Mouse (Mus musculus): ENCODE measurements at regions not wholly inside any gene's neighbourhood (a gene's known extent, or its start where the extent isn't known, plus 50 kb on each side); places are given as distances from the start of the nearest gene placed in this dataset.

DNA sequence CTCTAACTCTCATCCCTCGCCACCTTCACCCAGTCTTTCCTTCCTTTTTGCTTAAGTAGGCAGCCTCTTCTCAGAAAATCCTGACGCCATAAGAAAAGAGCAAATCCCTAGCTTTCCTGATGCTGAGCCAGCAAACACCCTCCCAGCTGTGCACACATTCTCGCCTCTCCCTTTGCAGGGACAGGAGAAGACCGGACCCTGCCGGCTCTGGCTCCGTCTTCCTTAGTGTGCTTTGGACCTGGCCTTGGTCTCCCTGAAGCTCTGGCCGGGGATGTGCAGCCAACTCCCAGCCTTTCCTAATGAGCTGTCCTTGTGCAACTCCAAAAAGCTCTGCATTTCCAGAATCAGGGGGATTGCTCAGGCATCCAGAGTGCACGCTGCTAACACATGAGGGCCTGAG lies 191.5 kb upstream of the Rgma start:
- TF ChIP-seq ZC3H11A (IDR thresholded peaks at IDR 0.05; ENCODE audit: low read depth, low read length), result no peak
- TF ChIP-seq TAL1 (IDR thresholded peaks at IDR 0.05; ENCODE audit: low read length), result no peak
- TF ChIP-seq JUND (IDR thresholded peaks at IDR 0.05; ENCODE audit: low read depth, low read length), result no peak
- TF ChIP-seq NRF1 (IDR thresholded peaks at IDR 0.05; ENCODE audit: insufficient read depth, low read depth, low read length, poor library complexity, severe bottlenecking), result no peak
- no peak for TF ChIP-seq KAT2A (conservative IDR thresholded peaks at IDR 0.05; ENCODE audit: low read depth, low read length)
- TF ChIP-seq TCF12 (IDR thresholded peaks at IDR 0.05; ENCODE audit: low read depth, low read length), result no peak
- TF ChIP-seq MAX (IDR thresholded peaks at IDR 0.05; ENCODE audit: low read length), result no peak
- no peak for TF ChIP-seq ETS1 (IDR thresholded peaks at IDR 0.05; ENCODE audit: low read depth, low read length)
- TF ChIP-seq SIN3A (IDR thresholded peaks at IDR 0.05; ENCODE audit: low read length), result no peak
- no peak for TF ChIP-seq TBP (IDR thresholded peaks at IDR 0.05; ENCODE audit: low read depth, low read length)
- no peak for TF ChIP-seq E2F4 (IDR thresholded peaks at IDR 0.05; ENCODE audit: borderline replicate concordance, low read depth, low read length)
- TF ChIP-seq NELFE (IDR thresholded peaks at IDR 0.05; ENCODE audit: low read depth, low read length), result no peak
- TF ChIP-seq POLR2AphosphoS5 (IDR thresholded peaks at IDR 0.05; ENCODE audit: borderline replicate concordance, low read depth, low read length), result no peak
- TF ChIP-seq POLR2AphosphoS2 (IDR thresholded peaks at IDR 0.05; ENCODE audit: low read length), result no peak
- no peak for TF ChIP-seq MAFK (IDR thresholded peaks at IDR 0.05; ENCODE audit: borderline replicate concordance, low read depth, low read length)
- no peak for TF ChIP-seq MYC (IDR thresholded peaks at IDR 0.05; ENCODE audit: low read depth, low read length)
- no peak for TF ChIP-seq USF2 (IDR thresholded peaks at IDR 0.05; ENCODE audit: borderline replicate concordance in 1 of 2, insufficient read depth in 1 of 2, low read depth in 1 of 2, low read length in 2 of 2)
- TF ChIP-seq BHLHE40 (IDR thresholded peaks at IDR 0.05; ENCODE audit: borderline replicate concordance, low read depth, low read length), result no peak
- no peak for TF ChIP-seq SMC3 (IDR thresholded peaks at IDR 0.05; ENCODE audit: low read depth, low read length)
- no peaks in the 10 kb centered on the region for H3K27me3 ChIP-seq (ENCODE audit: control insufficient read depth in 1 of 2, insufficient read depth in 2 of 2, low read length in 2 of 2)
- H3K9ac ChIP-seq (ENCODE audit: control insufficient read depth, low read depth, low read length, poor library complexity, severe bottlenecking), result no peak overlapping the region
- no peaks in the 10 kb centered on the region for H3K79me2 ChIP-seq (ENCODE audit: control insufficient read depth, insufficient read depth, low read length, poor library complexity)
- no peaks in the 10 kb centered on the region for H3K9me3 ChIP-seq (replicated peaks; ENCODE audit: insufficient read depth, low read length)
- no peak for DNase-seq (ENCODE audit: low read depth, low spot score)
- H3K4me3 ChIP-seq (ENCODE audit: control insufficient read depth in 1 of 2, insufficient read depth in 1 of 2, low read depth in 2 of 2, low read length in 2 of 2), result no peak overlapping the region
- H3K4me1 ChIP-seq (ENCODE audit: control insufficient read depth in 1 of 2, insufficient read depth in 2 of 2, low read length in 2 of 2), result no peaks in the 10 kb centered on the region
- no peak overlapping the region for H3K27ac ChIP-seq (ENCODE audit: control insufficient read depth, low read depth, low read length)
- no peaks in the 10 kb centered on the region for H3K36me3 ChIP-seq (ENCODE audit: control insufficient read depth in 1 of 2, insufficient read depth in 2 of 2, low read length in 2 of 2)

DNA sequence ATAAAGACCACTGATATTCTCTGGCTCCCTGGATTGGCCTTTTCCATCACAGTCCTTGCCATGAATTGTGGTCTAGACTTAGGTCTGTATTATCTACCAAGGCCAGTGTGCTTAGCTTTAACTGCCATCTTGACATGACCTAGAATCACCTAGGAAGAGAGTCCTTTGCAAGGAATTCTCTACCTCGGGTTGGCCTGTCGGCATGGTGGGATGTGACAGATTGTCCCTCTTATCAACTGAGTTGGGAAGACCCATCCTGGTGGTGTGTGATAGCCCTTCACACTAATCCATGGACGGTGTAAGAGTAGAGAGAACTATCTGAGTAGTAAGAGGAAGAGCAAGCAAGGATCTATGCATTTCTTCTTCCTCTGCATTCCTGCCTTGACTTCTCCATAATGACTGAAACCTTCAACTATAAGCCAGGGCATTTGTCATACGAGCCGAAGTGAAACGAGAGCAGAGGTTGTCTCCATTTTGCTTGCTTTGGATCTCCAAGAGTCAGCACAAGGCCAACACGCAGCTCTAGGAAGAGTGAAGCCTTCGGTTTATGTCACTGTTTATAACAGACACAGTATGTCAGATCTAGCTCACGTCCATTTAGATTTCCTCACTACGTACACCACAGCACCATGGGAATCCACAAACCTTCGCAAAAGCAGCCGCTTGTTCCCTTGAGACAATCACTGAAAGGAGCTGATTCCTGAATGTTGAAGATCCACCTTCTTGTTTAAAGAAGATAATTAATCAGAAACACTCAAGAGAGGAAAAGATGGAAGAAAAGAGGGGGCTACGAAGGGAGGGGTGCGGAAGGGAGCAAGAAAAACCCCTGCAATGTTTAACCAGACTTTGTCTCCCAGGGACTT lies 190.9 kb upstream of the Rgma start:
- Histone ChIP-seq H3K27ac (ENCODE audit: control insufficient read depth, low read depth, low read length) (no peak overlapping the region), H3K9me3 (replicated peaks; ENCODE audit: insufficient read depth, low read length) (no peaks in the 10 kb centered on the region), H3K27me3 (ENCODE audit: control insufficient read depth in 1 of 2, insufficient read depth in 2 of 2, low read length in 2 of 2) (no peaks in the 10 kb centered on the region), H3K9ac (ENCODE audit: control insufficient read depth, low read depth, low read length, poor library complexity, severe bottlenecking) (no peak overlapping the region), H3K4me1 (ENCODE audit: control insufficient read depth in 1 of 2, insufficient read depth in 2 of 2, low read length in 2 of 2) (no peaks in the 10 kb centered on the region), H3K79me2 (ENCODE audit: control insufficient read depth, insufficient read depth, low read length, poor library complexity) (no peaks in the 10 kb centered on the region), H3K4me3 (ENCODE audit: control insufficient read depth in 1 of 2, insufficient read depth in 1 of 2, low read depth in 2 of 2, low read length in 2 of 2) (no peak overlapping the region), H3K36me3 (ENCODE audit: control insufficient read depth in 1 of 2, insufficient read depth in 2 of 2, low read length in 2 of 2) (no peaks in the 10 kb centered on the region)
- no peak for TF ChIP-seq ZKSCAN1 (IDR thresholded peaks at IDR 0.05; ENCODE audit: low read depth, low read length)
- no peak for TF ChIP-seq POLR2A (IDR thresholded peaks at IDR 0.05; ENCODE audit: control insufficient read depth in 1 of 2, insufficient read depth in 1 of 2, low read depth in 1 of 2, low read length in 2 of 2, poor library complexity in 1 of 2)
- TF ChIP-seq CHD1 (IDR thresholded peaks at IDR 0.05; ENCODE audit: low read depth, low read length), result no peak
- no peak for TF ChIP-seq GABPA (IDR thresholded peaks at IDR 0.05; ENCODE audit: low read depth, low read length)
- TF ChIP-seq CTCF (IDR thresholded peaks at IDR 0.05 in 2 of 3, conservative IDR thresholded peaks at IDR 0.05 in 1 of 3; ENCODE audit: control insufficient read depth in 1 of 3, insufficient read depth in 1 of 3, low read depth in 2 of 3, low read length in 3 of 3, poor library complexity in 1 of 3, severe bottlenecking in 1 of 3), result no peak
- no peak for TF ChIP-seq MYB (IDR thresholded peaks at IDR 0.05; ENCODE audit: low read depth, low read length)
- TF ChIP-seq MAX (IDR thresholded peaks at IDR 0.05; ENCODE audit: low read length), result no peak
- no peak for TF ChIP-seq USF1 (IDR thresholded peaks at IDR 0.05; ENCODE audit: low read depth, low read length)
- no peak for TF ChIP-seq ZC3H11A (IDR thresholded peaks at IDR 0.05; ENCODE audit: low read depth, low read length)
- no peak for TF ChIP-seq MXI1 (IDR thresholded peaks at IDR 0.05; ENCODE audit: low read depth, low read length)
- no peak for TF ChIP-seq ZNF384 (IDR thresholded peaks at IDR 0.05; ENCODE audit: low read depth, low read length)
- no peak for DNase-seq (ENCODE audit: low read depth, low spot score)

All from MEL (cell line).